Mouse (Mus musculus): ENCODE measurements around the gene Eef1akmt3. TPM values are rescaled to one million over a fixed set of nuclear protein-coding genes. Genes with fewer than 3 reads are reported as not detected.

Eef1akmt3 gene
- total and polyA plus RNA-seq, 2 experiments from 2014 or later = 0.16 TPM; not detected in 1

DNA sequence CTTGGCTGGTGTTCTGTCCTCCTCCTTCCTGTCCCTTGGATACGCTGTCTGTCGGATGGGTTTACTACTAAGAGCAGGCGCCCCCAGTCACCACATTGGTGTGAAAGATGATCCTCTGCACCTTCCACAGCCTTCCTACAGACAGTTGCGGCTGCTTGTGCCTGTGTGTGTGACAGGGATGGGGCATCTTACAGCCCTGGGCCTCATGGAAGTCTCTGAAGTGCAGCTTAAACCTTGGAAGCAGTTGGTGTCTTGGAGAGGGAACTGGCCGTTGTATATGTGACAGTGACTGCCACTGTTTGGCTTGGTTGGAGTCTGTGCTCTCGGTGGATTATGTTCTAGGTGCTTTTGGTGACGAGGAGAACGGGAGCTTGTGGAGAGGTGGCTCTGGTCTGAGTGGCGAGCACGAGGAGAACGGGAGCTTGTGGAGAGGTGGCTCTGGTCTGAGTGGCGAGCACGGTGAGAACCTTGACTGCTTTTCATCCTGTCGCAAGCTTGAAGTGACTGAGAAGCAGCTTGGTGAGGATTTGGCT, 58.1 kb downstream of the Eef1akmt3 start:
- Histone ChIP-seq H3K27me3 (ENCODE audit: insufficient read depth, low read length) (no peaks in the 10 kb centered on the region), H3K36me3 (ENCODE audit: insufficient read depth, low read length) (no peaks in the 10 kb centered on the region), H3K4me2 (ENCODE audit: low read depth, low read length, poor library complexity, severe bottlenecking) (peak overlapping the region; percentile 89), H3K9me3 (ENCODE audit: low read length) (no peaks in the 10 kb centered on the region), H3K4me3 (ENCODE audit: low read depth, low read length) (no peak overlapping the region), H3K4me1 (ENCODE audit: insufficient read depth, low read length) (peaks cover 30% of the 10 kb centered on the region), H3K9ac (replicated peaks; ENCODE audit: low read length, poor library complexity, severe bottlenecking) (no peak overlapping the region), H3K27ac (ENCODE audit: low read depth, low read length) (no peak overlapping the region)
- TF ChIP-seq CTCF (IDR thresholded peaks at IDR 0.05) = no peak
- ATAC-seq (ENCODE audit: low FRiP score) (no peak), DNase-seq (ENCODE audit: low spot score) (no peak)
- WGBS = 45% methylated on average over 14 of the region's 14 CpGs

DNA sequence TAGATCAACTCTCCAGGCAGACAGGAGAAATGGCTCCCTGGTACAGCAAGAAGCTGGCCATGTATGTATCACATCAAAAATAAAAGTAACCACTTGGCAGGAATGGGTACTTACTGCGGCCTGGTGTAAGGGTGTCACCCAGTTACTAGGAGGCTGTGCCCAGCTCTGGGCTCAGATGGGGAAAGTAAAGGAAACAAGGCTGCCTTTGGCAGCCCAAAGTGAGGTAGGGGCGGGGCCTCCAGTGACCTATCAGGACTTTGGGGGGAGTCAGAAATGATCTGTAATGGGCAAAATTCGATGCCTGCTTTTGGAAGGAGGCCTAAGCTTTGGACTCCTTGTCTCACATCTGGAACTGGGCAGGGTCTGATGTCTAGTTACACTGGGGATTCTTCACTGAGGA, 59.6 kb downstream of the Eef1akmt3 start:
- Histone ChIP-seq H3K4me1 (ENCODE audit: insufficient read depth, low read length) (peaks cover 26% of the 10 kb centered on the region), H3K4me2 (ENCODE audit: low read depth, low read length, poor library complexity, severe bottlenecking) (peak overlapping the region; percentile 89), H3K27me3 (ENCODE audit: insufficient read depth, low read length) (no peaks in the 10 kb centered on the region), H3K36me3 (ENCODE audit: insufficient read depth, low read length) (no peaks in the 10 kb centered on the region), H3K9ac (replicated peaks; ENCODE audit: low read length, poor library complexity, severe bottlenecking) (no peak overlapping the region), H3K27ac (ENCODE audit: low read depth, low read length) (no peak overlapping the region), H3K4me3 (ENCODE audit: low read depth, low read length) (no peak overlapping the region; the same call in 1 of the 2 replicates), H3K9me3 (ENCODE audit: low read length) (no peaks in the 10 kb centered on the region)
- no peak for DNase-seq (ENCODE audit: low spot score)
- WGBS = 66% methylated on average over 3 of the region's 3 CpGs
- ATAC-seq (ENCODE audit: low FRiP score) = no peak
- no peak for TF ChIP-seq CTCF (IDR thresholded peaks at IDR 0.05)

MicroRNAs within 50 kb of the gene (microRNA counts, 519-probe panel; counts per million panel counts)
- 2,859 counts per million, percentile 69 among the panel's probes with 10 or more counts for microRNA mmu-miR-26a
- microRNA mmu-miR-546 = 528 counts per million, percentile 58 among the panel's probes with 10 or more counts

Small RNA genes lying within 50 kb of the gene (microRNA-seq; reads per million reads assigned to microRNA genes)
- gene Mir26a-2 (ENCODE audit: borderline number of aligned reads) (37.2 reads per million, percentile 34 among the genes with 10 or more reads in this experiment), gene Mir546 (ENCODE audit: borderline number of aligned reads) (1.0 reads per million)

Other genes starting within 250 kb of the Eef1akmt3 start
- 13.2 and 17.4 TPM in 2 replicates for gene Atp23, start 140.2 kb downstream of the Eef1akmt3 start, total RNA-seq (2014; rRNA removed)
- gene Atp23, start 140.2 kb downstream of the Eef1akmt3 start, polyA plus RNA-seq (2015; fragmentation: Nextera tagmentation; extraction: Ambion mirVana) = 18.4 and 19.1 TPM in 2 replicates
- gene Ctdsp2, start 62.8 kb downstream of the Eef1akmt3 start, total RNA-seq (2014; rRNA removed) = 50.1 and 54.6 TPM in 2 replicates
- 10.2 and 11.2 TPM in 2 replicates for gene Ctdsp2, start 62.8 kb downstream of the Eef1akmt3 start, polyA plus RNA-seq (2015; fragmentation: Nextera tagmentation; extraction: Ambion mirVana)
- 0.90 and 2.0 TPM in 2 replicates for gene Avil, start 40.8 kb downstream of the Eef1akmt3 start, total RNA-seq (2014; rRNA removed)
- gene Avil, start 40.8 kb downstream of the Eef1akmt3 start, polyA plus RNA-seq (2015; fragmentation: Nextera tagmentation; extraction: Ambion mirVana) = 1.2 and 1.3 TPM in 2 replicates
- gene Tsfm, start 10.7 kb downstream of the Eef1akmt3 start, total RNA-seq (2014; rRNA removed) = 29.3 and 33.8 TPM in 2 replicates
- 60.7 and 63.3 TPM in 2 replicates for gene Tsfm, start 10.7 kb downstream of the Eef1akmt3 start, polyA plus RNA-seq (2015; fragmentation: Nextera tagmentation; extraction: Ambion mirVana)
- 6.5 and 8.7 TPM in 2 replicates for gene Mettl1, start 99 bp downstream of the Eef1akmt3 start, total RNA-seq (2014; rRNA removed)
- gene Mettl1, start 99 bp downstream of the Eef1akmt3 start, polyA plus RNA-seq (2015; fragmentation: Nextera tagmentation; extraction: Ambion mirVana) = 19.1 TPM in 2 replicates
- gene Cyp27b1, start 6.7 kb upstream of the Eef1akmt3 start, total RNA-seq (2014; rRNA removed) = 0.22 TPM in 1 of 2 replicates, not detected in the other
- 0.13 TPM in 1 of 2 replicates, not detected in the other for gene Cyp27b1, start 6.7 kb upstream of the Eef1akmt3 start, polyA plus RNA-seq (2015; fragmentation: Nextera tagmentation; extraction: Ambion mirVana)
- gene March9, start 18.7 kb upstream of the Eef1akmt3 start, total RNA-seq (2014; rRNA removed) = 84.0 and 90.0 TPM in 2 replicates
- gene March9, start 18.7 kb upstream of the Eef1akmt3 start, polyA plus RNA-seq (2015; fragmentation: Nextera tagmentation; extraction: Ambion mirVana) = 8.6 and 9.8 TPM in 2 replicates
- 311 and 365 TPM in 2 replicates for gene Cdk4, start 22.0 kb upstream of the Eef1akmt3 start, total RNA-seq (2014; rRNA removed)
- gene Cdk4, start 22.0 kb upstream of the Eef1akmt3 start, polyA plus RNA-seq (2015; fragmentation: Nextera tagmentation; extraction: Ambion mirVana) = 364 and 374 TPM in 2 replicates
- 109 and 122 TPM in 2 replicates for gene Tspan31, start 28.8 kb upstream of the Eef1akmt3 start, total RNA-seq (2014; rRNA removed)
- gene Tspan31, start 28.8 kb upstream of the Eef1akmt3 start, polyA plus RNA-seq (2015; fragmentation: Nextera tagmentation; extraction: Ambion mirVana) = 101 and 104 TPM in 2 replicates
- 330 and 343 TPM in 2 replicates for gene Agap2, start 33.8 kb upstream of the Eef1akmt3 start, total RNA-seq (2014; rRNA removed)
- 5.4 and 6.3 TPM in 2 replicates for gene Agap2, start 33.8 kb upstream of the Eef1akmt3 start, polyA plus RNA-seq (2015; fragmentation: Nextera tagmentation; extraction: Ambion mirVana)
- 114 and 120 TPM in 2 replicates for gene Os9, start 79.6 kb upstream of the Eef1akmt3 start, total RNA-seq (2014; rRNA removed)
- gene Os9, start 79.6 kb upstream of the Eef1akmt3 start, polyA plus RNA-seq (2015; fragmentation: Nextera tagmentation; extraction: Ambion mirVana) = 126 TPM in 2 replicates
- gene B4galnt1, start 123.7 kb upstream of the Eef1akmt3 start, total RNA-seq (2014; rRNA removed) = 126 and 134 TPM in 2 replicates
- 86.8 and 88.6 TPM in 2 replicates for gene B4galnt1, start 123.7 kb upstream of the Eef1akmt3 start, polyA plus RNA-seq (2015; fragmentation: Nextera tagmentation; extraction: Ambion mirVana)
- gene Slc26a10, start 139.1 kb upstream of the Eef1akmt3 start, total RNA-seq (2014; rRNA removed) = 0.05 TPM in 2 replicates
- 0.80 TPM in 2 replicates for gene Slc26a10, start 139.1 kb upstream of the Eef1akmt3 start, polyA plus RNA-seq (2015; fragmentation: Nextera tagmentation; extraction: Ambion mirVana)
- gene Arhgef25, start 148.6 kb upstream of the Eef1akmt3 start, total RNA-seq (2014; rRNA removed) = 47.6 and 48.8 TPM in 2 replicates
- 13.5 and 15.4 TPM in 2 replicates for gene Arhgef25, start 148.6 kb upstream of the Eef1akmt3 start, polyA plus RNA-seq (2015; fragmentation: Nextera tagmentation; extraction: Ambion mirVana)
- 258 and 275 TPM in 2 replicates for gene Dtx3, start 154.2 kb upstream of the Eef1akmt3 start, total RNA-seq (2014; rRNA removed)
- gene Dtx3, start 154.2 kb upstream of the Eef1akmt3 start, polyA plus RNA-seq (2015; fragmentation: Nextera tagmentation; extraction: Ambion mirVana) = 205 and 217 TPM in 2 replicates
- gene Pip4k2c, start 170.1 kb upstream of the Eef1akmt3 start, total RNA-seq (2014; rRNA removed) = 17.0 and 18.3 TPM in 2 replicates
- 14.5 and 15.1 TPM in 2 replicates for gene Pip4k2c, start 170.1 kb upstream of the Eef1akmt3 start, polyA plus RNA-seq (2015; fragmentation: Nextera tagmentation; extraction: Ambion mirVana)
- gene Kif5a, start 221.8 kb upstream of the Eef1akmt3 start, total RNA-seq (2014; rRNA removed) = 244 and 249 TPM in 2 replicates
- gene Kif5a, start 221.8 kb upstream of the Eef1akmt3 start, polyA plus RNA-seq (2015; fragmentation: Nextera tagmentation; extraction: Ambion mirVana) = 102 and 103 TPM in 2 replicates
- gene Dctn2, start 224.9 kb upstream of the Eef1akmt3 start, total RNA-seq (2014; rRNA removed) = 274 and 309 TPM in 2 replicates
- gene Dctn2, start 224.9 kb upstream of the Eef1akmt3 start, polyA plus RNA-seq (2015; fragmentation: Nextera tagmentation; extraction: Ambion mirVana) = 318 and 345 TPM in 2 replicates
- gene Mbd6, start 247.5 kb upstream of the Eef1akmt3 start, total RNA-seq (2014; rRNA removed) = 8.2 and 10.0 TPM in 2 replicates
- gene Mbd6, start 247.5 kb upstream of the Eef1akmt3 start, polyA plus RNA-seq (2015; fragmentation: Nextera tagmentation; extraction: Ambion mirVana) = 7.3 and 11.2 TPM in 2 replicates